Mouse (Mus musculus) heart, embryonic 16.5 days (tissue): ENCODE results near the gene Arhgef2. TPM values are rescaled to one million over a fixed set of nuclear protein-coding genes. Genes with fewer than 3 reads are reported as not detected.
A peak's percentile ranks its signal among the peaks of the same experiment; 100 is the strongest.

Source experiments
- ATAC-seq: fragments of 200-750 bp; cut with Nextera tagmentation; replicated peaks from 2 replicates; pipeline ENCODE4 v1.8.0; 2017; ENCODE audit warnings: moderate number of reproducible peaks; ENCODE audit not compliant: insufficient read depth, low FRiP score; ENCODE audit errors: extremely low read depth
- H3K27ac ChIP-seq: fragments of 300-500 bp; sonication (generic); 2 replicates; pipeline ENCODE4 v1.5.1; 2014; ENCODE audit warnings: mild to moderate bottlenecking, low read length, control low read depth, moderate library complexity
- H3K27me3 ChIP-seq: fragments of 300-500 bp; sonication (generic); 2 replicates; pipeline ENCODE4 v1.6.1; 2014; ENCODE audit warnings: low read length, mixed read lengths; ENCODE audit not compliant: control insufficient read depth, insufficient read depth
- H3K36me3 ChIP-seq: fragments of 300-500 bp; sonication (generic); 2 replicates; pipeline ENCODE4 v1.6.1; 2014; ENCODE audit not compliant: control insufficient read depth, insufficient read depth
- H3K4me1 ChIP-seq: fragments of 300-500 bp; sonication (generic); 2 replicates; pipeline ENCODE4 v1.6.1; 2014; ENCODE audit warnings: low read length, mixed read lengths; ENCODE audit not compliant: control insufficient read depth, insufficient read depth
- H3K4me2 ChIP-seq: fragments of 300-500 bp; sonication (generic); 2 replicates; pipeline ENCODE4 v1.6.1; 2014; ENCODE audit warnings: low read depth, mild to moderate bottlenecking, control low read depth, low read length
- H3K4me3 ChIP-seq: fragments of 300-500 bp; sonication (generic); 2 replicates; pipeline ENCODE4 v1.5.1; 2014; ENCODE audit warnings: mild to moderate bottlenecking, control low read depth, low read length
- H3K9ac ChIP-seq: fragments of 300-500 bp; sonication (generic); 2 replicates; pipeline ENCODE4 v1.6.1; 2014; ENCODE audit warnings: low read length, control low read depth
- H3K9me3 ChIP-seq: fragments of 300-500 bp; sonication (generic); replicated peaks from 2 replicates; pipeline ENCODE4 v1.6.1; 2016; ENCODE audit warnings: low read length; ENCODE audit not compliant: control insufficient read depth
- WGBS: fragments of 180-500 bp; shearing (Covaris S2); extraction: QIAGEN DNeasy Blood & Tissue Kit; methylation state at CpG from one replicate; pipeline ENCODE4 v1.1.7; 2014; 5-methylcytosine and 5-hydroxymethylcytosine counted together
- polyA plus RNA-seq: library from polyadenylated mRNA; unstranded; fragments of >200 nt; fragmentation: Nextera tagmentation; extraction: Ambion mirVana; gene quantifications from 2 replicates; pipeline ENCODE4 v1.2.1, GENCODE M21; 2015

The Arhgef2 gene
- polyA plus RNA-seq, 1 experiment from 2014 or later, result 76.7 TPM

- no peaks in the 10 kb centered on the region for H3K9me3 ChIP-seq
- H3K27ac ChIP-seq, result no peak overlapping the region
- no peak overlapping the region for H3K4me2 ChIP-seq
- H3K4me1 ChIP-seq, result peaks cover 5% of the 10 kb centered on the region
- no peak overlapping the region for H3K9ac ChIP-seq
- no peaks in the 10 kb centered on the region for H3K27me3 ChIP-seq
- H3K36me3 ChIP-seq, result peaks cover 46% of the 10 kb centered on the region
- 79% methylated on average over 12 of the region's 12 CpGs for WGBS
- no peak overlapping the region for H3K4me3 ChIP-seq
- no peak for ATAC-seq
These were observed 42.8 kb downstream of the Arhgef2 start for GRCm38 (mm10) chr3:88648452-88649168.

GRCm38 (mm10) chr3:88649186-88649585 lies 43.4 kb downstream of the Arhgef2 start:
- Histone ChIP-seq H3K4me3 (no peak overlapping the region), H3K4me2 (no peak overlapping the region), H3K36me3 (peaks cover 40% of the 10 kb centered on the region), H3K27me3 (no peaks in the 10 kb centered on the region), H3K9me3 (no peaks in the 10 kb centered on the region), H3K4me1 (peaks cover 10% of the 10 kb centered on the region), H3K27ac (no peak overlapping the region), H3K9ac (no peak overlapping the region)
- ATAC-seq, result no peak
- WGBS, result 82% methylated on average over 10 of the region's 10 CpGs

GRCm38 (mm10) chr3:88649967-88650366 lies 44.2 kb downstream of the Arhgef2 start:
- Histone ChIP-seq H3K27ac (no peak overlapping the region), H3K4me2 (no peak overlapping the region), H3K36me3 (peaks cover 32% of the 10 kb centered on the region), H3K27me3 (no peaks in the 10 kb centered on the region), H3K4me3 (no peak overlapping the region), H3K9ac (no peak overlapping the region), H3K4me1 (peaks cover 18% of the 10 kb centered on the region), H3K9me3 (no peaks in the 10 kb centered on the region)
- 93% methylated on average over 13 of the region's 13 CpGs for WGBS
- no peak for ATAC-seq

GRCm38 (mm10) chr3:88650713-88651504 lies 45.1 kb downstream of the Arhgef2 start:
- H3K4me1 ChIP-seq, result peaks cover 20% of the 10 kb centered on the region
- no peak overlapping the region for H3K27ac ChIP-seq
- no peaks in the 10 kb centered on the region for H3K27me3 ChIP-seq
- no peak for ATAC-seq
- H3K4me3 ChIP-seq, result no peak overlapping the region
- no peak overlapping the region for H3K4me2 ChIP-seq
- H3K9ac ChIP-seq, result no peak overlapping the region
- H3K9me3 ChIP-seq, result no peaks in the 10 kb centered on the region
- peaks cover 25% of the 10 kb centered on the region for H3K36me3 ChIP-seq
- 67% methylated on average over 13 of the region's 13 CpGs for WGBS

GRCm38 (mm10) chr3:88651669-88652618 lies 46.2 kb downstream of the Arhgef2 start:
- WGBS, result 63% methylated on average over 18 of the region's 18 CpGs
- H3K27me3 ChIP-seq, result no peaks in the 10 kb centered on the region
- no peak overlapping the region for H3K9ac ChIP-seq
- H3K4me2 ChIP-seq, result no peak overlapping the region
- no peaks in the 10 kb centered on the region for H3K9me3 ChIP-seq
- H3K4me1 ChIP-seq, result peaks cover 20% of the 10 kb centered on the region
- no peak overlapping the region for H3K27ac ChIP-seq
- H3K36me3 ChIP-seq, result peaks cover 14% of the 10 kb centered on the region
- ATAC-seq, result no peak
- no peak overlapping the region for H3K4me3 ChIP-seq

- H3K27ac ChIP-seq, result peak within 1 kb of the TSS; percentile 30; the same call in 1 of the 2 replicates
- no peak within 1 kb of the TSS; the same call in 1 of the 2 replicates for H3K9ac ChIP-seq
- no peaks in the 10 kb centered on the region for H3K27me3 ChIP-seq
- H3K4me1 ChIP-seq, result peaks cover 20% of the 10 kb centered on the region
- no peaks in the 10 kb centered on the region for H3K9me3 ChIP-seq
- ATAC-seq, result no peak
- 83% methylated on average over 17 of the region's 17 CpGs for WGBS
- no peak within 1 kb of the TSS for H3K4me2 ChIP-seq
- H3K36me3 ChIP-seq, result peaks cover 5% of the 10 kb centered on the region; the same call in 1 of the 2 replicates
- no peak within 1 kb of the TSS for H3K4me3 ChIP-seq
These were observed 47.2 kb downstream of the Arhgef2 start, which contains the start of gene Rxfp4 for GRCm38 (mm10) chr3:88652846-88653515. Gene Rxfp4 (minus strand): TSS chr3:88653142.

GRCm38 (mm10) chr3:88653516-88654370 lies 48.0 kb downstream of the Arhgef2 start:
- no peaks in the 10 kb centered on the region for H3K27me3 ChIP-seq
- ATAC-seq, result no peak
- no peaks in the 10 kb centered on the region for H3K36me3 ChIP-seq
- no peak overlapping the region for H3K9ac ChIP-seq
- WGBS, result 57% methylated on average over 6 of the region's 6 CpGs
- peaks cover 20% of the 10 kb centered on the region for H3K4me1 ChIP-seq
- H3K4me3 ChIP-seq, result no peak overlapping the region
- peak overlapping the region; percentile 30; the same call in 1 of the 2 replicates for H3K27ac ChIP-seq
- H3K9me3 ChIP-seq, result no peaks in the 10 kb centered on the region
- no peak overlapping the region for H3K4me2 ChIP-seq
